Comparison of ENCODE assay signal across 15 mouse cellular contexts in genomic region chr9:65016978-65017827, GRCm38 (mm10). TPM values are rescaled to one million over a fixed set of nuclear protein-coding genes. Genes with fewer than 3 reads are reported as not detected.
DNase-seq lines count a peak whose midpoint lies in the region; ATAC-seq lines count a peak whose summit lies in the region.
"Had no signal": no experiment of that assay in that cellular context is flagged by ENCODE, and none has a peak within 500 bp of the region (broad histone marks: within the 10 kb centered on the region; RNA-seq: fewer than 3 reads in every experiment).

No protein-coding gene starts in this region.

- no peaks in the 10 kb centered on the region for H3K9me3 ChIP-seq in kidney, embryonic 15.5 days (replicated peaks)
- no peaks in the 10 kb centered on the region for H3K9me3 ChIP-seq in hindbrain, embryonic 14.5 days (ENCODE audit: control insufficient read depth, low read length)
- H3K9me3 ChIP-seq in midbrain, embryonic 14.5 days (ENCODE audit: control insufficient read depth, low read length), result no peaks in the 10 kb centered on the region
- H3K9me3 ChIP-seq in intestine, embryonic 15.5 days, result no peaks in the 10 kb centered on the region
- H3K9me3 ChIP-seq: heart, embryonic 10.5 days had no signal

- no peak overlapping the region for H3K4me2 ChIP-seq in kidney, embryonic 15.5 days
- peak overlapping the region; percentile 6; the same call in 1 of the 2 replicates for H3K4me2 ChIP-seq in hindbrain, embryonic 14.5 days (replicated peaks)
- peak overlapping the region; percentile 77 for H3K4me2 ChIP-seq in midbrain, embryonic 14.5 days (ENCODE audit: low read length)
- H3K4me2 ChIP-seq in intestine, embryonic 15.5 days (replicated peaks), result no peak overlapping the region

- H3K4me1 ChIP-seq in kidney, embryonic 15.5 days, result peaks cover 45% of the 10 kb centered on the region
- H3K4me1 ChIP-seq in hindbrain, embryonic 14.5 days (replicated peaks; ENCODE audit: control insufficient read depth, insufficient read depth, low read length), result peaks cover 48% of the 10 kb centered on the region
- peaks cover 52% of the 10 kb centered on the region for H3K4me1 ChIP-seq in midbrain, embryonic 14.5 days (ENCODE audit: control insufficient read depth, insufficient read depth, low read length)
- peaks cover 27% of the 10 kb centered on the region for H3K4me1 ChIP-seq in intestine, embryonic 15.5 days (replicated peaks)

- H3K9ac ChIP-seq in kidney, embryonic 15.5 days, result 0 out of 2 replicates have a peak overlapping the region, but pooled peaks have one; percentile 3
- H3K9ac ChIP-seq in hindbrain, embryonic 14.5 days, result no peak overlapping the region
- peak overlapping the region; percentile 17; the same call in 1 of the 2 replicates for H3K9ac ChIP-seq in midbrain, embryonic 14.5 days (replicated peaks; ENCODE audit: low read length)
- no peak overlapping the region for H3K9ac ChIP-seq in intestine, embryonic 15.5 days

- H3K27ac ChIP-seq in kidney, embryonic 15.5 days, result no peak overlapping the region
- H3K27ac ChIP-seq in hindbrain, embryonic 14.5 days, result peak overlapping the region; percentile 26
- peak overlapping the region; percentile 58; the same call in 1 of the 2 replicates for H3K27ac ChIP-seq in midbrain, embryonic 14.5 days (replicated peaks; ENCODE audit: low read depth, low read length)
- no peak overlapping the region for H3K27ac ChIP-seq in intestine, embryonic 15.5 days
- H3K27ac ChIP-seq: heart, embryonic 10.5 days had no signal

- H3K36me3 ChIP-seq in kidney, embryonic 15.5 days, result no peaks in the 10 kb centered on the region
- 0 out of 2 replicates have a peak, but pooled peaks cover 4% of the 10 kb centered on the region for H3K36me3 ChIP-seq in hindbrain, embryonic 14.5 days (replicated peaks; ENCODE audit: control insufficient read depth, insufficient read depth)
- H3K36me3 ChIP-seq in midbrain, embryonic 14.5 days (ENCODE audit: control insufficient read depth, insufficient read depth, low read length), result no peaks in the 10 kb centered on the region
- no peaks in the 10 kb centered on the region for H3K36me3 ChIP-seq in intestine, embryonic 15.5 days
- H3K36me3 ChIP-seq: heart, embryonic 10.5 days had no signal

- no peak for DNase-seq in kidney, adult 9 months
- DNase-seq in Muller cell, postnatal 12 days (ENCODE audit: inconsistent ontology term), result peak; percentile 90
- no peak for DNase-seq in hindbrain, embryonic 14.5 days (ENCODE audit: low spot score)
- DNase-seq in midbrain, embryonic 14.5 days, result no peak
- no peak for DNase-seq in adipocyte (ENCODE audit: low spot score)
- DNase-seq in thymus, postnatal 4 days, result no peak
- DNase-seq: cerebellum, adult 8-10 months; heart, postnatal 4 days; kidney, adult 2 months; lung, postnatal 4 days; thymus, postnatal 25 days had no signal

- H3K27me3 ChIP-seq in kidney, embryonic 15.5 days, result no peaks in the 10 kb centered on the region
- no peaks in the 10 kb centered on the region for H3K27me3 ChIP-seq in hindbrain, embryonic 14.5 days (ENCODE audit: control insufficient read depth, insufficient read depth, low read length)
- no peaks in the 10 kb centered on the region for H3K27me3 ChIP-seq in midbrain, embryonic 14.5 days (ENCODE audit: control insufficient read depth, insufficient read depth, low read length)
- H3K27me3 ChIP-seq in intestine, embryonic 15.5 days (replicated peaks), result no peaks in the 10 kb centered on the region

- no peak overlapping the region for H3K4me3 ChIP-seq in kidney, embryonic 15.5 days (replicated peaks)
- H3K4me3 ChIP-seq in hindbrain, embryonic 14.5 days (replicated peaks; ENCODE audit: low read length), result no peak overlapping the region
- no peak overlapping the region for H3K4me3 ChIP-seq in midbrain, embryonic 14.5 days (replicated peaks; ENCODE audit: low read depth, low read length)
- no peak overlapping the region for H3K4me3 ChIP-seq in intestine, embryonic 15.5 days (replicated peaks)
- H3K4me3 ChIP-seq: erythroblast, embryonic 14.5 days; heart, embryonic 10.5 days had no signal

- WGBS in kidney, embryonic 15.5 days, result 75% methylated on average over 16 of the region's 16 CpGs
- 80% methylated on average over 16 of the region's 16 CpGs for WGBS in hindbrain, embryonic 14.5 days
- WGBS in midbrain, embryonic 14.5 days, result 74% methylated on average over 16 of the region's 16 CpGs
- 79% methylated on average over 16 of the region's 16 CpGs for WGBS in intestine, embryonic 15.5 days

- no peak for ATAC-seq in kidney, embryonic 15.5 days (replicated peaks; ENCODE audit: low FRiP score)
- no peak for ATAC-seq in hindbrain, embryonic 14.5 days (ENCODE audit: low FRiP score)
- no peak for ATAC-seq in midbrain, embryonic 14.5 days (ENCODE audit: low FRiP score, low TSS enrichment)
- no peak for ATAC-seq in intestine, embryonic 15.5 days

RNA-seq across cellular contexts. Expression of gene Hacd3, which starts 4.3 kb away (rescaled TPM):
- 85.2 and 88.5 TPM in 2 replicates for polyA plus RNA-seq in kidney, embryonic 15.5 days (2015; fragmentation: Nextera tagmentation; extraction: Ambion mirVana)
- polyA plus RNA-seq in hindbrain, embryonic 14.5 days (2014; fragmentation: Nextera tagmentation; extraction: Ambion mirVana), result 149 and 185 TPM in 2 replicates
- 152 and 171 TPM in 2 replicates for polyA plus RNA-seq in midbrain, embryonic 14.5 days (2014; fragmentation: Nextera tagmentation; extraction: Ambion mirVana)
- polyA plus RNA-seq in intestine, embryonic 15.5 days (2015; fragmentation: Nextera tagmentation; extraction: Ambion mirVana), result 85.5 and 90.2 TPM in 2 replicates

RNA-seq across cellular contexts. Expression of gene Dpp8, which starts 15.0 kb away (rescaled TPM):
- 35.2 and 37.3 TPM in 2 replicates for polyA plus RNA-seq in kidney, embryonic 15.5 days (2015; fragmentation: Nextera tagmentation; extraction: Ambion mirVana)
- polyA plus RNA-seq in hindbrain, embryonic 14.5 days (2014; fragmentation: Nextera tagmentation; extraction: Ambion mirVana), result 33.9 and 39.5 TPM in 2 replicates
- polyA plus RNA-seq in midbrain, embryonic 14.5 days (2014; fragmentation: Nextera tagmentation; extraction: Ambion mirVana), result 33.9 and 39.1 TPM in 2 replicates
- 33.1 TPM in 2 replicates for polyA plus RNA-seq in intestine, embryonic 15.5 days (2015; fragmentation: Nextera tagmentation; extraction: Ambion mirVana)

RNA-seq across cellular contexts. Expression of gene Ints14, which starts 56.5 kb away (rescaled TPM):
- polyA plus RNA-seq in kidney, embryonic 15.5 days (2015; fragmentation: Nextera tagmentation; extraction: Ambion mirVana), result 57.7 and 59.7 TPM in 2 replicates
- polyA plus RNA-seq in hindbrain, embryonic 14.5 days (2014; fragmentation: Nextera tagmentation; extraction: Ambion mirVana), result 37.6 and 39.1 TPM in 2 replicates
- 26.8 and 47.1 TPM in 2 replicates for polyA plus RNA-seq in midbrain, embryonic 14.5 days (2014; fragmentation: Nextera tagmentation; extraction: Ambion mirVana)
- polyA plus RNA-seq in intestine, embryonic 15.5 days (2015; fragmentation: Nextera tagmentation; extraction: Ambion mirVana), result 48.4 and 53.2 TPM in 2 replicates

Comparison
In these comparisons a context has a peak if more than half of its experiments do, and no peak if none do; other contexts are left out.
1. H3K27ac ChIP-seq: peak in hindbrain, embryonic 14.5 days (single experiment) and midbrain, embryonic 14.5 days (single experiment); none in kidney, embryonic 15.5 days (single experiment) and intestine, embryonic 15.5 days (single experiment).
2. H3K4me2 ChIP-seq: peak in hindbrain, embryonic 14.5 days (single experiment) and midbrain, embryonic 14.5 days (single experiment); none in kidney, embryonic 15.5 days (single experiment) and intestine, embryonic 15.5 days (single experiment).
3. H3K9ac ChIP-seq: peak in kidney, embryonic 15.5 days (single experiment) and midbrain, embryonic 14.5 days (single experiment); none in hindbrain, embryonic 14.5 days (single experiment) and intestine, embryonic 15.5 days (single experiment).